Mouse (Mus musculus) olfactory bulb, adult 2 months (tissue): Measurements from ENCODE around the gene Mre11a. TPM values are rescaled to one million over a fixed set of nuclear protein-coding genes. Genes with fewer than 3 reads are reported as not detected.
A peak's percentile ranks its signal among the peaks of the same experiment; 100 is the strongest.

Experiments
- H3K27ac ChIP-seq: fragments of 200-500 bp; 2 replicates; pipeline ENCODE4 v1.5.1; 2012; ENCODE audit warnings: low read depth, low read length; ENCODE audit not compliant: insufficient read depth
- H3K4me1 ChIP-seq: fragments of 200-500 bp; 2 replicates; pipeline ENCODE4 v1.6.1; 2012; ENCODE audit warnings: low read length; ENCODE audit not compliant: control insufficient read depth, insufficient read depth
- H3K4me3 ChIP-seq: fragments of 200-500 bp; 2 replicates; pipeline ENCODE4 v1.5.1; 2012; ENCODE audit warnings: mild to moderate bottlenecking, low read depth, low read length, moderate library complexity; ENCODE audit not compliant: insufficient read depth
- CTCF ChIP-seq: fragments of 200-500 bp; IDR thresholded peaks from 2 replicates; pipeline ENCODE4 v1.5.1; 2012; ENCODE audit warnings: low read depth, mild to moderate bottlenecking, low read length, moderate library complexity; ENCODE audit not compliant: insufficient read depth
- POLR2A ChIP-seq: fragments of 200-500 bp; IDR thresholded peaks from 2 replicates; pipeline ENCODE4 v1.6.1; 2012; ENCODE audit warnings: mild to moderate bottlenecking, low read depth, low read length, moderate library complexity; ENCODE audit not compliant: insufficient read depth
- WGBS: fragments of 180-500 bp; shearing (Covaris S2); methylation state at CpG from one replicate; pipeline ENCODE4 v1.1.7; 2018; 5-methylcytosine and 5-hydroxymethylcytosine counted together
- polyA plus RNA-seq: library from polyadenylated mRNA; stranded (reverse); fragments of >200 nt; gene quantifications from 2 replicates; pipeline ENCODE4 v1.2.4, GENCODE M21; 2012; ENCODE audit warnings: low replicate concordance; ENCODE audit not compliant: missing spikeins, insufficient read depth, insufficient read length

The Mre11a gene
- polyA plus RNA-seq, 1 experiment, result not detected

GRCm38 (mm10) chr9:14839970-14840369, 55.5 kb downstream of the Mre11a start:
- peaks cover 13% of the 10 kb centered on the region for H3K4me1 ChIP-seq
- no peak overlapping the region for H3K4me3 ChIP-seq
- TF ChIP-seq CTCF (no peak), POLR2A (no peak)
- H3K27ac ChIP-seq, result no peak overlapping the region
- 45% methylated on average over 5 of the region's 5 CpGs for WGBS

- Histone ChIP-seq H3K4me1 (peaks cover 16% of the 10 kb centered on the region), H3K27ac (peak overlapping the region; percentile 41; the same call in 1 of the 2 replicates), H3K4me3 (no peak overlapping the region)
- 63% methylated on average over 10 of the region's 10 CpGs for WGBS
- no peak for TF ChIP-seq POLR2A
- no peak for TF ChIP-seq CTCF
Measured at GRCm38 (mm10) chr9:14841878-14842761, 57.7 kb downstream of the Mre11a start.

- no peak for TF ChIP-seq POLR2A
- no peak for TF ChIP-seq CTCF
- no peak overlapping the region for H3K4me3 ChIP-seq
- 83% methylated on average over 6 of the region's 6 CpGs for WGBS
- H3K4me1 ChIP-seq, result peaks cover 18% of the 10 kb centered on the region
- no peak overlapping the region; the same call in 1 of the 2 replicates for H3K27ac ChIP-seq
Measured at GRCm38 (mm10) chr9:14843311-14843857, 58.9 kb downstream of the Mre11a start.

- no peak overlapping the region for H3K4me3 ChIP-seq
- no peak for TF ChIP-seq CTCF
- no peak for TF ChIP-seq POLR2A
- no peak overlapping the region for H3K27ac ChIP-seq
- WGBS, result 94% methylated on average over 3 of the region's 3 CpGs
- H3K4me1 ChIP-seq, result peaks cover 18% of the 10 kb centered on the region
Measured at GRCm38 (mm10) chr9:14843901-14844300, 59.4 kb downstream of the Mre11a start.

- WGBS, result 56% methylated on average over 5 of the region's 5 CpGs
- peaks cover 14% of the 10 kb centered on the region for H3K4me1 ChIP-seq
- H3K27ac ChIP-seq, result 0 out of 2 replicates have a peak overlapping the region, but pooled peaks have one; percentile 13
- no peak overlapping the region for H3K4me3 ChIP-seq
- TF ChIP-seq CTCF, result 0 out of 2 replicates have a peak, but pooled peaks have one; percentile 25
- no peak for TF ChIP-seq POLR2A
Measured at GRCm38 (mm10) chr9:14846428-14846827, 62.0 kb downstream of the Mre11a start.

- TF ChIP-seq CTCF (no peak), POLR2A (no peak)
- WGBS, result 15% methylated on average over 1 of the region's 1 CpGs
- peaks cover 10% of the 10 kb centered on the region for H3K4me1 ChIP-seq
Measured at GRCm38 (mm10) chr9:14848267-14848935, 63.9 kb downstream of the Mre11a start.

GRCm38 (mm10) chr9:14854585-14854984, 70.1 kb downstream of the Mre11a start:
- 37% methylated on average over 4 of the region's 4 CpGs for WGBS
- H3K4me3 ChIP-seq, result no peak overlapping the region
- peak overlapping the region; percentile 44 for H3K27ac ChIP-seq
- H3K4me1 ChIP-seq, result 0 out of 2 replicates have a peak, but pooled peaks cover 2% of the 10 kb centered on the region
- TF ChIP-seq POLR2A, result no peak
- TF ChIP-seq CTCF, result no peak

More at GRCm38 (mm10) chr9:14848267-14848935, 63.9 kb downstream of the Mre11a start:
- Histone ChIP-seq H3K27ac (peak overlapping the region; percentile 37; the same call in 1 of the 2 replicates), H3K4me3 (no peak overlapping the region)

GRCm38 (mm10) chr9:14856922-14857654, 72.6 kb downstream of the Mre11a start:
- Histone ChIP-seq H3K4me3 (no peak overlapping the region), H3K4me1 (peaks cover 12% of the 10 kb centered on the region), H3K27ac (no peak overlapping the region)
- TF ChIP-seq CTCF (no peak), POLR2A (no peak)
- WGBS, result 59% methylated on average over 4 of the region's 4 CpGs
